Mouse (Mus musculus) c-Kit-negative CD71-positive TER-119-positive erythroid progenitor cells, embryonic 14.5 days (primary cell): ENCODE measurements around the gene Kat8.
A peak's percentile ranks its signal among the peaks of the same experiment; 100 is the strongest.

Source experiments
- DNase-seq: peaks from one replicate; pipeline ENCODE4 v3.0.0-alpha.2; 2013; ENCODE audit warnings: low read depth, low spot score

Gene Kat8

DNA sequence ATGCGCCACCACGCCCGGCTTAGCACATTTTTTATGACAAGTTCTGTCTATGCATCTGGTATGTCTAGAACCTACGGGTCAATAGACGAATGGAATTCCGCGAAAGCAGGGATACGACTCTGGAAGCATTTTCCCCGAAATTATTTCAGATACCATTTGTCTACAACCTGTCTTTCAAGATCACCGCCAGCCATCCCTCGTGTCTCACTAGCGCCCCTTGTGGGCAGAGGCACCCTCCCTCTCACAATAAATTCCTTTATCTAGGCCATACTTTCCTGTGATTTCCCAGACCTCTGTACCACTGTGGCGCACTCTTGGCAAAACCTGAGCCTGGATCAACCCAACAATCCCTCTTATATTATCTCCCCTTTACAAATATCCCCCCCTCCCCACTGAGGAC lies 15.9 kb upstream of the Kat8 start:
- DNase-seq: peak; percentile 58

DNA sequence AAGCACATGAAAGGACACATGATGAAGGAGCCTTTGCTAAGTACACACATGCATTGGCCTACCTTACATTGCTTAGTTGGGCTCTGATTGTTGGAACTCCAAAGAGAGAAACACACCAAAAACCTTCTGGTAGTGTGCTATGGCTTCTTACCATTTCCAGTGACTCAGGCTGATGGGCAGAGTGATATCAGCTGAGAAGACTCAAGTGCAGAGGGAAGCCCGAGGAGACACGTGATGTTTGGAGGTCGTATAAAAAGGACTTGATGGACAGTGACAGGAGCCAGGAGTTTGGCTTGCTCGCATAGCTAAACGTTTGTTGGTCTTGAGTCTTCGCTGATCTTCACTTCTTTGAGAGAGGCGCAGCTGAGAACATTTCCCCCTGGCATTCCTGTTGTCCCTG lies 14.8 kb upstream of the Kat8 start:
- no peak for DNase-seq

DNA sequence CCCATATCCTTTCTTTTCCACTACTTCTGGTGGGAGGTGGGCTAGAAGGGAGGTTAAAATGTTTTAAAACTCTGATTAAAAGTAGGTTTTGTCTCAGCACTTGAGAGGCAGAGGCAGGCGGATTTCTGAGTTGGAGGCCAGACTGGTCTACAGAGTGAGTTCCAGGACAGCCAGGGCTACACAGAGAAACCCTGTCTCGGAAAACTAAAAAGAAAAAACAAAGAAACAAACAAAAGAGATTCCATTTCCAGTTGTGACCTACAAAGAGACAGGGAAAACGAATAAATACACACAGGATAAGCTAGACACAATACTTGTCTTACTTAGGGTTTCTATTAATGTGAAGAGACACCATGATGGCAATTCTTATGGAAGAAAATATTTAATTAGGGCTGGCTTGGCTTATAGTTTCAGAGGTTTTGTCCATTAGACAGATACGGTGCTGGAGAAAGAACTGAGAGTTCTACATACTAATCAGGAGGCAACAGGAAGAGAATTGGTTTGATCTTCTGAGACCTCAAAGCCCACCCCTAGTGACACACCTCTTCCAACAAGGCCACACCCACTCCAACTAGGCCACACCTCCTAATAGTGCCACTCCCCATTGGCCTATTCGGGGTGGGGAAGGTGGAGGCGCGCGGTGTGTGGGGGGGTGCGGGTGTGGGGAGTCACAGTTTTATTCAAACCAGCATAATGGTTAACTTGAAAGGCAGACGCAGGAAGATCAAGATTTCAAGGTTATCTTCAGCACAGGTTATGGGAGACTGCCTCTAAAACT lies 13.9 kb upstream of the Kat8 start:
- DNase-seq: no peak

DNA sequence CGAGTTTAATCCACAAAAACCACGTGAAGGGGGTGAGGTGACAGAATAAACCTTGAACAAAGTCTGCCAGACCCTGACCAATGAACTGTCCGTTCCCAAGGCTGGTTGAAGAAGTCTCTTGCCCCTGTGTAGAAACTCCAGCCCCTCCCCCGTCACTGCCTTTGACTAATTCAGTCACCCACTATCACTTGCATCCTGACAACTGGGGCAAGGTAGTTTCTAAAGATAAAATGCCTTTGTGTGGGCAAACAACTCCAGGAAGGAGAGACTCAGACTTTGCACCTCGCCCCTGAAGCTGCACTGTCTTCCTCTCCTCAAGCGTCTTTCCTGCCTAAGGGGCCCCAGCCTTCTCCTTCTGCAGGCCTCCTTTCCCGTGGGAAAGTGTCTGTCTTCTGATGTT lies 12.3 kb upstream of the Kat8 start:
- DNase-seq: no peak

DNA sequence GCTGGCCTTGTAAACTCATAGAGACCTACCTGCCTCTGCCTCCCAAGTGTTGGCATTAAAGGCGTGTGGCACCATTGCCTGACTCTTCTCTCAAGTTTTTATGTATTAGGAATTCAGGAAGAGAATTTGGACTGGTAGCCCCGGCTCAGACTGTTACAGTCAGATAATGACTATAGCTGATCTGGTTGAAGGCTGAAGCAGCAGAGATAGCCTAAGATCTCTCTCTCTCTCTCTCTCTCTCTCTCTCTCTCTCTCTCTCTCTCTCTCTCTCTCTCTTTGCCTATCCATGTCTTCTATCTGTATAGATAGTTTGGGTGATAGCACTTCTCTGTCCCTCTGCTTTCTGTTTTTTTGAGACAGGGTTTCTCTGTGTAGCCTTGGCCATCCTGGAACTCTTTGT lies 10.5 kb upstream of the Kat8 start:
- no peak for DNase-seq

DNA sequence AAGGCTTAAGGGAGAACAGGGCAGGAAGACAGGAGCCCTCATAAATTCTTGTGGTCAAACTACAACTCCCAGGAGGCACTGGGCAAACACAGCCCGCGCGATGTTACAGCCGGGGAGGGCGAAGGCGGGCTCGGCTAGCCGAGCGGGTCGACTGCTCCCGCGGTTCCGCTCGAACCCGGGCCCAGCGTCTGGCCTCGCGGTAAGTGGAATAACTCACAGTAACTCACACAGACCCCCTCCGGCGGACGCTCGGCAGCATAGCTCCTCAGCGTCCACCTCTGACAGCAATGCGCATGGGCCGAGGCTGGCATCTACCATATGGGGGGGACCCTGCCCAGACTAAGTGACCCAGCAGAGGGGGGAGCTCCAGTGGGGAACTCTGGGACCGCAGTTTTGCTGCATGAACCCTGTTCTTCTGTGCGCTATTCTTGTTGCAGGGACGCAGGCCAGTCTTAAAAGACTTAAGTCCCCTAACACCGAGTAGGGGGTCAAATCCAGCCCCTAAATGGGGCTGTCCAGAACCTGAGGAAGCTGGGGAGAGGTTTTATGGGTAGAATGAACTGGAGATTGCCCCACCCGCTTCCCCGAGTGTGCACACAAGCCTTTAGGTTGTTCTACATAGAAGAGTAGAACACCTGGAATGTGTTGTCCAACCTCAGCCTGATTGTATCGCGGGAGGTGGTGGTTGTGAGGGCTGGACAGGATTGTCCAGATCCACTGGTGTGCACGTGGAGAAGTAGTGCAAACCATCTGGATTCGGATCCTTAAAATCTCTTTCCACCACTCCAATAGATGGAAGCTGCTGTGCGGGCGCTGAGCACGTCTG lies 8.1 kb upstream of the Kat8 start, which contains the start of gene Bckdk:
Gene Bckdk (plus strand): TSS at position 112 of the 826 bp plus-strand sequence.
- peak; percentile 44 for DNase-seq

DNA sequence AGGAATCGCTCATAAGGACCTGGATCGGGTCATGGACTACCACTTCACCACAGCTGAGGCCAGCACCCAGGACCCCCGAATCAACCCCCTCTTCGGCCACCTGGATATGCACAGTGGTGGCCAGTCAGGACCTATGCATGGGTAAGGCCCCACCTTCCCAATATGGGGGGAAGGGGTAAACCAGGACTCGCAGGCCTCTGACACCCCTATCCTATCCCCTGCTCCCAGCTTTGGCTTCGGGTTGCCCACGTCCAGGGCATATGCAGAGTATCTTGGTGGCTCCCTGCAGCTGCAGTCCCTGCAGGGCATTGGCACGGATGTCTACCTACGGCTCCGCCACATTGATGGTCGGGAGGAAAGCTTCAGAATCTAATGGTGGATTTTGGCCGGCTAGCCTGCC lies 4.4 kb upstream of the Kat8 start:
- no peak for DNase-seq

DNA sequence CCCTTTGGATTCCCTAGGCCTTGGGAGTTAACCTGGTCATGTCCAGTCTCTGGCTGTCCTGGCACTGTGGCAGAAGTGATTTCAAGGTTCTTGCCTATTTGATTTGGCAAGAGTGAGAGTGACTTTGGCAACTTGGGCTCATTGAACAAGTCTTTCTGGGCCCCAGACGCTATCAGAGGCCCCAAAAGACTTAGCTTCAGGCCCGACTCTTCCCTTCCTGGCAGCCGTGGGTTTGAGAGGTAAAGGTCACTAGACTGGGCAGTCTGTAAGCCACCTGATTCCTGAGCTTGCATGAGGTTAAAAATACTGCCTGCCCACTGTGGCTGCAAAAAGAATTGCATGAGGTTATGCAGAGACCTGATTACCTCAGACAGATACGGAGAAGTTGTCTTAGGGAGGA lies 3.7 kb upstream of the Kat8 start:
- no peak for DNase-seq

DNA sequence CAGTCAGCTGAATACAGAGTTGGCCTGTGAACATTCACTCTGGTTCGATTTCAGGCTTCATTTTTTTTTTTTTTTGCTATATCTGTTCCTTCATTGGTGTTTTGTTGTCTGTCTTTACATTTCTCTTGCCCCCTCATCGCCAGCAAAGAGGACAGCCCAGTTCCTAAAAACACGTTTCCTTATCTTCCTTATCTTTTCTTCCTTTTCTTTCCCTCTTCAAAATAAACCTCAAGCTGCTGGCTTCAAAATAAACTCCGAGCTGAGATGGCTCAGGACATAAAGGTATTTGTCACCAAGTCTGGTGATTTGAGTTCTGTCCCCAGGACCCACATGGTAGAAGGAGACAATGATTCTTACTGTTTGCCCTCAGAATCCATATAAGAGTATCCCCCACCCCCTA lies 622 bp downstream of the Kat8 start:
- no peak for DNase-seq

DNA sequence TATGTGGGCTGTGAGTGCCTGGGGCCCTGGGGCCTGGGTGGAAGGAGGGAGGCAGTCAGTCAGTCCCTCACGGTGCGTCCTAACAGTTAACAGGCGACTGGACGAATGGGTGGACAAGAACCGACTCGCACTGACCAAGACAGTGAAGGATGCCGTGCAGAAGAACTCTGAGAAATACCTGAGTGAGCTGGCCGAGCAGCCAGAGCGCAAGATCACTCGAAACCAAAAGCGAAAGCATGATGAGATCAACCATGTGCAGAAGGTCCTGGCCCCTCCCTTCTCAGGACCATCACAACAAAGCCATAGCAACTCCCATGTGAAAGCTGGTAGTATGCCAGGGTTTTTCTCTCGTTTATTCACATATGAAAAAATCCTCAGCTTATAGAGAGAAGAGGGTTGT lies 3.0 kb downstream of the Kat8 start:
- DNase-seq: no peak

DNA sequence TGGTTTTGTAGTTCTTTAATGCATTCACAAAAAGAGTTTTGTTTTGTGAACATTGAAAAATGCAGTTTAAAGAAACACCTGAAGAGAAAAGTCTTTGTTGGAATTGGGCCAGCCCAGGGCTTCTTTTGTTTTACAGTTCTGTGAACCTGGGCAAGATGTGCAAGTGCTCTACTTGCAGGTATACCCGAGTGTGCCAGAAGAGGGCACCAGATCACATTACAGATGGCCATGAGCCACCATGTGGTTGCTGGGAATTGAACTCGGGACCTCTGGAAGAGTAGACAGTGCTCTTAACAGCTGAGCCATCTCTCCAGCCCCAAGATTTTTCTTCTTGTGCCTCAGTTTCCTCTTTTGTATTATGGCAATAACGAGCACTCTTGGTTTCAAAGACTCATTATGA lies 5.9 kb downstream of the Kat8 start:
- DNase-seq: no peak

DNA sequence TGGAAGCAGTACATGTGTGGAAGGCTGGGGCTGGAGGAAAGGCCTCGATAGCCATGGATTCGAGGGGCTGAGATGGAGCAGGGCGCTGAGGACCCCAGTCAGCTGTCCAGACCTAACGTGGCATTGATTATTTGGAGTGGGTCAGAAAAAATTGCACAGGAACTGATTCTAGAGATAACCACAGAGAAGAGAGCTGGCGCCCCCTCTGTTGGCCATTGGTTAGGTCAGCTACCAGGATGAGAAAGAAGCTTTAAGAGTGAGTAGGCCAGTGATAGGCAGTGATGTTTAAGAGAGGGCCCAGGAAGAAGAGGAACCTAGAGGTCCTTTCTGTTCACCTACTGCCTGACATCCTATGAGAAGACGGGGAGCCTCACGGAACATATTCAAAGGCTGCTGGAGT lies 7.0 kb downstream of the Kat8 start:
- no peak for DNase-seq

DNA sequence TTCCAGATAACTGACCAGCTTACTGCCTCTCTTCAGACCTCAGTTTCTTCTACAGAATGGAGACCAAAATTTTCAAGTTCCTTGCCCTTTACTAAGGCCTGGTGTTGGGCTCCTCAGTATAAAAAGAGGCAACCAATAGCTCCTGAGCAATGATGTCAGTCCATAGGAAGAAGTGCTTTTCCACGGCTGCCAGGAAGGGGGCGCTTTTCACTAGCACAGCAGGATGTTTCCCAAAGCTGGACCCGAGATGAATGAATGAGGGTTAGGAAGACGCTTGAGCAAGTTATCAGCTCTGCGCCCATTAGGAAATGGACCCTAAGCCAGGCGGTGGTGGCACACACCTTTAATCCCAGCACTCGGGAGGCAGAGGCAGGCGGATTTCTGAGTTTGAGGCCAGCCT lies 9.2 kb downstream of the Kat8 start:
- DNase-seq: no peak

DNA sequence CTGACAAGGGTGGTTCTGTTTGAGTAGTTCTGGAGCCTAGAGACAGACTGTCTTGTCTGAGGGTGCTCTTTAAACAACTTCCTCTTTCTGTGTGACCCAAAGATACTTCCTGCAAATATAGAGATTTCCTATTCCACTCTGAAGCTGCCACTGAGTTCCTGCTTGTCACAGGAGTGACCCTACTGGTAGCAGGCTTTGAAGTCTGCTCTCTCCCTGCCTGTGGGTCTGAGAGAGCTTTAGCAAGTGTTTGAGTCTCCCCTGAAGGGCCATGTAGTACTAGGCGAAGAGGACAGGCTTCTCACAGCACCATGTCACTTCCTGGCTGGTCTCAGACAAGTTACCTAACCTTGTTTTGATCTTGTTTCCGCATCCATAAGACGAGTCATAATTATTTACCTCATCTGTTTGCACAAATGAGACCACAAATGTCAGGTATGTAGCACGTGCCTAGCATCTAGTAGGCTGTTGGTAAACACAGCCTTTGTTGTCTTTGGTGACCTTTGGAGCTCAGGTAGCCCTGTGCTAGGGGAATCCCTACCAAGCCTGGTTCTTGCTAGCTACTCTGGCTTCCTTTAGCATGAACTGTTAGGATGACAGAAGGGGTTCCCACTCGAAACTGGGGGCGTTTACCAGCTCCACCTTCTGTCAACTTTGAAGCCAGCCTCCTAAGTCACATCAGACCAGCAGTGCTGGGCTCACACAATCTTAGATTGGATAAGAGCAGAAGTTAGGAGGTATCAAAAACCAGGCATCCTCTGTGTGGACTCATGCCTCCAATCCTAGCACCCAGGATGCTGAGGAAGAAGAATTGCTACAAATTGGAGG lies 10.3 kb downstream of the Kat8 start:
- DNase-seq: no peak

DNA sequence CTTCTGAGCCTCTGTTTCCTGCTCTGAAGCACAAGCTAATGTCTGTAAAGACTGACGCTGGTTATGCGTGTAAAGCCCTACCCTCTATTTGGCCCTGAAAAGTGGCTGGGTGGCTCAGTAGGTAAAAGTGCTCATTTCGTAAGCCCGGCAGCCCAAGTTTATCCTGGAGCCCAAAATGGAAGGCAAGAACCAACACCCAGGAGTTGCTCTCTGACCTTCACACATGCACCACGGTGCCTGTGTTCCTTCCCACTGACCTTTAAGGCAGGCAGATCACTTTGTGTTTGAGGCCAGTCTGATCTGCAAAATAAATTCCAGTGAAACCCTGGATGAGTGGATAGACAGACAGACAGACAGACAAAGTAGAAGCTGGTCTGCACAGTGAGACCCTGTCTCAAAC lies 11.4 kb downstream of the Kat8 start:
- no peak for DNase-seq

DNA sequence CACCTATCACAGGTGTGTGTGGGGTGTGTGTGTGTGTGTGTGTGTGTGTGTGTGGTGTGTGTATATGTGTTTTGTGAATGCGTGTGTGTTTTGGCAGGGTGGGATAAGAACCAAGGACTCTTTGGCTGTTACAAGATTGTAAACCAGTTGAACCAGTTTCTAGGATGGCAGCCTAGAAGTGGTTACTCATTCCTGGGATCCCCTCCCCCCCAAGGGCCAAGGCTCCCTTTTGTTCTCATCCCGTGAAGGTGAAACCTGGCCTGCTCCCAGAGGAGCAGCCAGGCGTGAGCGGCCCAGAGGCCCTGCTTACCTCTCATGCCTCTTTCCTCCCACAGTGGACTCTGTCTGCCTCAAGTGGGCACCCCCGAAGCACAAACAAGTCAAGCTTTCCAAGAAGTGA lies 12.9 kb downstream of the Kat8 start:
- no peak for DNase-seq

DNA sequence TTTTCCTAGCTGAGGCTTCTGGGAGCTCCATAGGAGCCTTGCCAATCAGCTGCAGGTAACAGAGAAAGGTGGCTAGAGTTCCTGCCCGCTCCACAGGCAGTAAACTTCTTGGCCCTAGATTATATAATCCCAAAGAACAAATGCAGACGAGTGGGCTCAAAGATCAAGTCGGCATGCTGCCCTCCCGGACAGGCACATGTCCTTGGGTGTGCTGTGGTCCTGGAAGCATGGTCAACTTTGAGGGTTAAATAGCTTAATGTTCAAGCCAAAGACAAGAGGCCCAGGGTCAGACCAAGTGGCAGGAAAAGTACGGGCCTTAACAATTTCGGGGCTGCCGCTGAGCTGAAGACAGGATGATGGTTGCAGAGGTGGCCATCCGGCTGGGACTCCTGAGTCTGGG lies 13.8 kb downstream of the Kat8 start:
- no peak for DNase-seq

DNA sequence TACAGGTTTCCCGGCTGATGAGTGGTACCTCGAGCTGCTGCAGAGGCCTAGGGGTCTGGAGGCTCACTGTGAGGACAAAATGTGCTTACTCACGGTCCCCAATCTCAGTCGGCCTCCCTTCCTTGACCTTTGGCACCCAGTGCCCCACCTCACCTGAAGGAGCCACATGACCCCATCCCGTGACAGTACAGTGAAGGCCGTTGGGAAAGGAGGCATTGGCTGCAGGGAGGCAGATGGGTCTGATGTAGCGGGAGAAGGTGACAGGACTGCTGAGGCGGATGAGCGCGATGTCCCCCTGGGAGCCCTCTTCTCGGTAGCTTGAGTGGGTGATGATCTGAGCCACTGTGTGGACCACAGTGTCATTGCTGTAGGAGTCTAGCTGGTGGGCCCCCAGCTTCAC lies 14.5 kb downstream of the Kat8 start:
- DNase-seq: no peak

DNA sequence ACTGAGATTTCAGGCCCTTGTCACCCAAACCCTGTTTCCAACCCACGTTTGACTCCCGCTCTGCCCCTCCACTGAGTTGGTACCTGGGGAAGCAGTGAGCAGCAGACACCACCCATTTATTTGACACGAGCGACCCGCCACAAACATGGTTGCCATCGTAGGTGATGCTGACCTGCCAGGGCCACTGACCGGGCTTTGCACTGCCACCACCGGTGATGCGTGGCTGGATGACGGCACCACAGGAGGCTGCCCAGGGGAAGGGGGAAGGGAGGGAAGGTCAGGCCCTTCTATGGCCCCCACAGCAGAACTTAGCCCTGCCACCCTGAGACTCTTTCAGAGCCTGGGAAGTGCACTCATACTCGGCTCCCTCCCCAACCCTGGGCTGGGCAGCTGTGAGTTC lies 15.4 kb downstream of the Kat8 start:
- DNase-seq: no peak

DNA sequence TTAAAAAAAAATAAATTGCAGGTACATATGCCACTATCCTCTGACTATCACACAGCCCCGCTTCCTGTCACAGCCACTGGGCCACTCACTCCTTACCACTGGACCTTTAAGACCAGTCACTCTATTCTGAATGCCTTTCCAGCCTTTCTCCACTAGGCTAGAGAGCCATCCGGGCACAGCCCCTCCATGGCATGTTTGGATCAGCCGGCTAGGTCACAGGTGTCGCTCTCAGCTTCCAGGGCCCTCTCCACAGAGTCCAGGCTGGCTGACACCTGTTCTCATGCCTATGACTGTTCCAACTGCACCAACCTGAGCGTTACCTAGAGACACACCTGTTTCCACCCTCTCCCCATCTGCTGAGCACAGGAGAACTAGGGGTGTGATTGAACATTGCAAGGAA lies 16.3 kb downstream of the Kat8 start:
- no peak for DNase-seq

DNA sequence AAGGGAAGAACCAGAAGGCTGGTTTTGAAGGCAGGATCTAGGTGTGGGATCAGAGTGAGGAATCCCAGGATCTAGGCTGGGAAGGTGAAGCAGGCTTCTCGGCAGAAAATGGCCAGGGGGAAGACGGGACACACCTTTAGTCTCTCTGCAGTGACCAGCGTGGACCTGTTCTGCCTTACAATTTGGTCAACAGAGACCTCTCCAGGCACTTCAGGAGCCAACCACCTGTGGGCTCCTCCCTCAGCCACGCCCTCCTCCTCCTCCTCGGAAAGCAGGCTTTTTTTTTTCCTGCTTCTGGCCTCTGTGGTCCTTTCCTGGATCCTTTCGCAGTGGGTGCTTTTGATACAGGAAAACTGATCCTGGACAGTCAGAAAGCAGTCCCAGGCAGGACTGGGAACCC lies 17.6 kb downstream of the Kat8 start, which contains the start of gene Prss8:
Gene Prss8 (minus strand): TSS at position 182 of the 400 bp plus-strand sequence.
- DNase-seq: no peak

DNA sequence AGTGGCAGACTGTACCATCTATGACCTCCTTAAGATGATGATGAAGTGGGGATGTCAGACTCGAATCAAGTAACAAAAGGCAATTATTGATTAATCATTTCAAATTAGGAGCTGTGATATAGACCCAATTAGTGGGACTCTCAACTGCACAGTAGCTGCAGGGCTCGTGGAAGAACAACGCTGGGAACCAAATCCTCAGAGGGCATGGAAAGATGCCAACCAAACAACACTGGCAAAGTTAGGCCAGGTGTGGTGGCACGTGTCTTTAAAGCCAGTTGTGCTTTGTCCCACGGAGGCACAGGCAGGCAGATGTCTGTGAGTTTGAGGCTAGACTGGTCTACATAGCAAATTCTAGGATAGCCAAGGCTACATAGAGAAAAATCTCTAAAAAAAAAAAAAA lies 18.3 kb downstream of the Kat8 start:
- no peak for DNase-seq
